Mouse (Mus musculus) midbrain, embryonic 11.5 days (tissue): ENCODE measurements around the gene Epha2. TPM values are rescaled to one million over a fixed set of nuclear protein-coding genes. Genes with fewer than 3 reads are reported as not detected.

Experiments
- ATAC-seq: fragments of 200-750 bp; cut with Nextera tagmentation; 2 replicates; pipeline ENCODE4 v1.8.0; 2017; ENCODE audit warnings: moderate TSS enrichment, moderate library complexity; ENCODE audit not compliant: low FRiP score
- DNase-seq: peaks from one replicate; pipeline ENCODE4 v3.0.0; 2015; ENCODE audit warnings: low spot score; ENCODE audit errors: missing footprints
- H3K27ac ChIP-seq: fragments of 300-500 bp; sonication (generic); 2 replicates; pipeline ENCODE4 v1.5.1; 2014; ENCODE audit warnings: low read depth, low read length
- H3K27me3 ChIP-seq: fragments of 300-500 bp; sonication (generic); 2 replicates; pipeline ENCODE4 v1.6.1; 2014; ENCODE audit warnings: mild to moderate bottlenecking, low read length, moderate library complexity, mixed read lengths; ENCODE audit not compliant: control insufficient read depth, insufficient read depth
- H3K36me3 ChIP-seq: fragments of 300-500 bp; sonication (generic); 2 replicates; pipeline ENCODE4 v1.6.1; 2014; ENCODE audit warnings: mild to moderate bottlenecking, low read length, moderate library complexity, mixed read lengths; ENCODE audit not compliant: control insufficient read depth, insufficient read depth
- H3K4me1 ChIP-seq: fragments of 300-500 bp; sonication (generic); 2 replicates; pipeline ENCODE4 v1.6.1; 2014; ENCODE audit warnings: low read length; ENCODE audit not compliant: control insufficient read depth, insufficient read depth
- H3K4me2 ChIP-seq: fragments of 300-500 bp; sonication (generic); 2 replicates; pipeline ENCODE4 v1.6.1; 2014; ENCODE audit warnings: mild to moderate bottlenecking, moderate library complexity
- H3K4me3 ChIP-seq: fragments of 300-500 bp; sonication (generic); 2 replicates; pipeline ENCODE4 v1.5.1; 2014; ENCODE audit warnings: low read depth, low read length
- H3K9ac ChIP-seq: fragments of 300-500 bp; sonication (generic); 2 replicates; pipeline ENCODE4 v1.6.1; 2014; ENCODE audit warnings: low read length
- H3K9me3 ChIP-seq: fragments of 300-500 bp; sonication (generic); 2 replicates; pipeline ENCODE4 v1.6.1; 2016; ENCODE audit warnings: low read length; ENCODE audit not compliant: control insufficient read depth
- WGBS: fragments of 180-500 bp; shearing (Covaris S2); extraction: QIAGEN DNeasy Blood & Tissue Kit; methylation state at CpG from one replicate; pipeline ENCODE4 v1.1.7; 2014; 5-methylcytosine and 5-hydroxymethylcytosine counted together
- polyA plus RNA-seq: library from polyadenylated mRNA; unstranded; fragments of >200 nt; fragmentation: Nextera tagmentation; extraction: Ambion mirVana; gene quantifications from 2 replicates; pipeline ENCODE4 v1.2.1, GENCODE M21; 2014

Gene Epha2
- polyA plus RNA-seq: 2.2 and 2.5 TPM in 2 replicates

DNA sequence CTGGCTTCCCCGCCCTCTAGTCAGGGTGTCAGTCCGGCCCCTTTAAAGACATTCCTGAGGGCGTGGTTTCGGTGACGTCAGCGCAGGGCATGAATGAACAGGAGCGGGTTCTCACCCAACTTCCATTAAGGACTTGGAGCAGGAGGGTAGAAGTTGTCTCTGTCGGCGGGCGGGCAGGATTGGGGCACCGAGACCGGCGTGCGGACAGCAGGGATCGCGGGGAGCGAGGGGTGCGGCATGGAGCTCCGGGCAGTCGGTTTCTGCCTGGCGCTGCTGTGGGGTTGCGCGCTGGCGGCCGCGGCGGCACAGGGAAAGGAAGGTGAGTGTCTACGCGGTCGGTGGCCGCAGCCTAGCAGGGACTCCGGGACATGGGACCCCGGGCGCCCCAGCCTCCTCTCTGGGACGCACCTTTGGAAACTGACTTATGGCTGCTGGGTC is at the start of gene Epha2:
TSS of gene Epha2 (plus strand) at position 125 of the 438 bp plus-strand sequence.
- peaks cover 29% of the 10 kb centered on the region for H3K4me1 ChIP-seq
- ATAC-seq (peak; percentile 69), DNase-seq (peak; percentile 99)
- peak within 1 kb of the TSS; percentile 72 for H3K4me3 ChIP-seq
- no peak within 1 kb of the TSS; the same call in 1 of the 2 replicates for H3K27ac ChIP-seq
- H3K36me3 ChIP-seq: no peaks in the 10 kb centered on the region
- H3K9ac ChIP-seq: peak within 1 kb of the TSS; percentile 75
- H3K9me3 ChIP-seq: no peaks in the 10 kb centered on the region
- H3K27me3 ChIP-seq: peaks cover 28% of the 10 kb centered on the region
- H3K4me2 ChIP-seq: peak within 1 kb of the TSS; percentile 97
- under 1% methylated on average over 35 of the region's 35 CpGs for WGBS

- H3K9me3 ChIP-seq: no peaks in the 10 kb centered on the region
- ATAC-seq (no peak), DNase-seq (peak; percentile 85)
- no peak overlapping the region for H3K4me3 ChIP-seq
- peaks cover 20% of the 10 kb centered on the region for H3K27me3 ChIP-seq
- no peak overlapping the region for H3K27ac ChIP-seq
- WGBS: 70% methylated on average over 2 of the region's 2 CpGs
- H3K4me1 ChIP-seq: peaks cover 2% of the 10 kb centered on the region; the same call in 1 of the 2 replicates
- H3K36me3 ChIP-seq: no peaks in the 10 kb centered on the region
- H3K9ac ChIP-seq: no peak overlapping the region
- H3K4me2 ChIP-seq: no peak overlapping the region
These were observed 48.4 kb upstream of the Epha2 start for GRCm38 (mm10) chr4:141252641-141253040.

DNA sequence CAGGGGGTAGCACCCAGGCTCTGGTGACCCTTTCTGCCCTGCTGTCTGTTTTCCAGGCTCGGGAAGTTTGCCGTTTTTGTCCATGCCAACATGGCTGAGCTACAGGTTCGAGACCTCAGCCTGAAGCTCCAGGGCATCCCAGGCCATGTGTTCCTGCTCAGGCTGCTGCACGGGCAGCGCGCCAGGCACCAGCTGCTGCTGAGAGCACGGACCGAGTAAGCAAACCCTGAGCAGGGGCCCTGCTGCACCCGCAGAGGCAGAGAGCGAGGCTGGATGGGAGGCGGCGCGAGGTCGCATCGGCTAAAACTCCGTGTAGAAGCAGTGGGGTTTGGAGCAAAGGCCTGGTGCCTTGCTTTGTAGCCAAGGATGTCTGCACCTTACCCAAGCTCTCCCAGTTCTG is 46.8 kb upstream of the Epha2 start:
- 80% methylated on average over 16 of the region's 16 CpGs for WGBS
- H3K4me2 ChIP-seq: no peak overlapping the region
- no peaks in the 10 kb centered on the region for H3K9me3 ChIP-seq
- no peak overlapping the region for H3K4me3 ChIP-seq
- H3K27ac ChIP-seq: no peak overlapping the region
- H3K4me1 ChIP-seq: no peaks in the 10 kb centered on the region; the same call in 1 of the 2 replicates
- no peak for ATAC-seq
- DNase-seq: peak; percentile 45
- no peak overlapping the region for H3K9ac ChIP-seq
- peaks cover 5% of the 10 kb centered on the region for H3K27me3 ChIP-seq
- no peaks in the 10 kb centered on the region for H3K36me3 ChIP-seq

DNA sequence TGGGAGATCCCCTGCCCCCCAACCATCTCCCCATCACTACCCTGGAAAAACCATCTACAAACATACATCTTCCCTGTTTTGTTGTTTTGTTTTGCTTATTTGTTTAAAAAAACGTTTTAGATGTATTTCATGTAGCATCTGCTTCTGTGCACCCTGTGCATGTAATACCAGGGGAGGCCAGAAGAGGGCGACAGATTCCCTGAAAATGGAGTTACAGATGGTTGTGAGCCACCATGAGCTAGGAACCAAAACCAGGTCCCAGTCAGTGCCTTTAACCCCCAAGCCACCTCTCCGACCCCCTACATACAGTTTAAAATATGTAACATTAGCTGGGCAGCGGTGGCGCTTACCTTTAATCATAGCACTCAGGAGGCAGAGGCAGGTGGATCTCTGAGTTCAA is 43.6 kb upstream of the Epha2 start:
- H3K9me3 ChIP-seq: no peaks in the 10 kb centered on the region
- no peaks in the 10 kb centered on the region for H3K27me3 ChIP-seq
- H3K4me3 ChIP-seq: no peak overlapping the region
- H3K4me2 ChIP-seq: no peak overlapping the region
- H3K27ac ChIP-seq: no peak overlapping the region
- H3K36me3 ChIP-seq: no peaks in the 10 kb centered on the region
- 70% methylated on average over 5 of the region's 5 CpGs for whole genome bisulfite sequencing
- peak; percentile 85 for DNase-seq
- no peak for ATAC-seq
- H3K4me1 ChIP-seq: no peaks in the 10 kb centered on the region
- H3K9ac ChIP-seq: no peak overlapping the region

GRCm38 (mm10) chr4:141259413-141259812 is 41.6 kb upstream of the Epha2 start:
- 81% methylated on average over 12 of the region's 12 CpGs for WGBS
- no peak overlapping the region for H3K9ac ChIP-seq

DNA sequence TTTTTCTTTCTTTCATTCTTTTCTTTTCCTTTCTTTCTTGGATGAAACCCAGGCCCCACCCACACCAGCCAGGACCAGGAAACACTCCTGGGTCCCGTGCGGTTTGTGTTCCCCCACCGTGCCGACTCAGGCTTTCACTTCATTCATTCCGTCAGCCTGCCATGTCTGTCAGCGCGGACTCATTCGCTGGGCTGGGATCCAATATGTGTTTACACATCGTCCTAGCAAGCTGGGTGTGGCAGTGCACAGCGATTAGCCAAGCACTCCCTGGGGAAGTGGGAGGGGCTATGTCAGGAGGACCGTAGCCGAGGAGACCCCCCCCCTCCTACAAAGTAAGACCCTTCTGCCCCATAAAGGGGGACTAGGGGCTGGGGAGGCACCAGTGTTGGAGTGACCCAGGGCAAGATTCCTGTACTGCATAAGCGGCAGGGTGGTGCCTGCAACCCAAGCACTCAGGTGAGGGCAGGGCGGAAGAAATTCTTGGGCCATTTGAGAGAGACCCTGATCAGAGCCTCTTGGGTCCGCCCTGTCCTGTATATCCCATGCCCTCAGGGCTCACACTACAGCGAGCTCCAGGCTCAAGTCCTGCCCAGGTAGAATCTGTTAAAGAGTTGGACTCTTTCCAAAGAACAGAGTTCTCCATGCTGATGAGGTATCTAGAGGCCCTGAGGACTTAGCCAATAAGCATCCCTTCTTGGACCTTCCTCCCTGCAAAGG is 40.9 kb upstream of the Epha2 start:
- no peak overlapping the region for H3K4me2 ChIP-seq
- H3K4me3 ChIP-seq: no peak overlapping the region
- no peak overlapping the region for H3K27ac ChIP-seq
- no peaks in the 10 kb centered on the region for H3K4me1 ChIP-seq
- H3K9me3 ChIP-seq: no peaks in the 10 kb centered on the region
- no peaks in the 10 kb centered on the region for H3K36me3 ChIP-seq
- H3K9ac ChIP-seq: no peak overlapping the region
- H3K27me3 ChIP-seq: no peaks in the 10 kb centered on the region
- DNase-seq: no peak
- ATAC-seq: no peak
- WGBS: 77% methylated on average over 16 of the region's 16 CpGs

More at GRCm38 (mm10) chr4:141259413-141259812, 41.6 kb upstream of the Epha2 start:
- no peak for ATAC-seq
- no peaks in the 10 kb centered on the region for H3K27me3 ChIP-seq
- H3K36me3 ChIP-seq: no peaks in the 10 kb centered on the region
- DNase-seq: no peak
- H3K27ac ChIP-seq: no peak overlapping the region
- no peaks in the 10 kb centered on the region for H3K9me3 ChIP-seq
- H3K4me2 ChIP-seq: no peak overlapping the region
- no peak overlapping the region for H3K4me3 ChIP-seq
- no peaks in the 10 kb centered on the region for H3K4me1 ChIP-seq

GRCm38 (mm10) chr4:141262906-141263637 is 38.0 kb upstream of the Epha2 start:
- Histone ChIP-seq H3K27me3 (no peaks in the 10 kb centered on the region), H3K4me1 (no peaks in the 10 kb centered on the region), H3K27ac (no peak overlapping the region), H3K36me3 (no peaks in the 10 kb centered on the region), H3K4me2 (no peak overlapping the region), H3K9me3 (no peaks in the 10 kb centered on the region), H3K4me3 (no peak overlapping the region), H3K9ac (no peak overlapping the region)
- WGBS: 85% methylated on average over 10 of the region's 10 CpGs
- no peak for ATAC-seq
- DNase-seq: no peak

DNA sequence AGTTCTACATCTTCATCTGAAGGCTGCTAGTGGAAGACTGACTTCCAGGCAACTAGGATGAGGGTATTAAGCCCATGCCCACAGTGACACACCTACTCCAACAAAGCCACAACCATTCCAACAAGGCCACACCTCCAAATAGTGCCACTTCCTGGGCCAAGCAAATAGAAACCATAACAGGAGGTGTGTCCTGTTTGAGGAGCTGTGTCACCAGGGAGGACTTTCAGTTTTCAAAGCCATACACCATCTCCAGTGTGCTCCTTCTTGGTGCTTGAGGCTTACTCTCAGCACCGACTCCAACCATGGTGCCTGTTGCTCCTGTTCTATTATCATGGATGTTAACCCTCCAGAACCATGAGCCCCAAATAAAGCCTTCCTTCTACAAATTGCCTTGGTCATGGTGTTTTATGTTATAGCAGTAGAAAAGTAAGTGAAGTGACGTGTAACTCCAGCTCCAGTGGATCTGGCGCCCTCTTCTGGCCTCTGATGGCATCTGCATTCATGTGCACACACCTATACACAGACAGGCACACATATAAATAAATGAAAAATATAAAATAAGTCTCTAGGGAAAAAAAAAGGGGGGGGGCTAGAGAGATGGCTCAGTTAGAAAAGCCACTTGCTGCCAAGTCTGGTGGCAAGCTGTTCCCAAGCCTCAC is 34.9 kb upstream of the Epha2 start:
- Histone ChIP-seq H3K4me3 (no peak overlapping the region), H3K9ac (no peak overlapping the region), H3K27me3 (no peaks in the 10 kb centered on the region), H3K36me3 (no peaks in the 10 kb centered on the region), H3K4me2 (no peak overlapping the region), H3K9me3 (no peaks in the 10 kb centered on the region), H3K4me1 (no peaks in the 10 kb centered on the region), H3K27ac (no peak overlapping the region)
- ATAC-seq (no peak), DNase-seq (no peak)
- 86% methylated on average over 3 of the region's 3 CpGs for WGBS

GRCm38 (mm10) chr4:141267250-141267649 is 33.8 kb upstream of the Epha2 start:
- ATAC-seq (no peak), DNase-seq (no peak)
- H3K36me3 ChIP-seq: no peaks in the 10 kb centered on the region
- 84% methylated on average over 3 of the region's 3 CpGs for WGBS
- H3K4me3 ChIP-seq: no peak overlapping the region
- H3K9ac ChIP-seq: no peak overlapping the region
- H3K4me1 ChIP-seq: no peaks in the 10 kb centered on the region
- H3K27me3 ChIP-seq: peaks cover 2% of the 10 kb centered on the region; the same call in 1 of the 2 replicates
- H3K27ac ChIP-seq: no peak overlapping the region
- no peaks in the 10 kb centered on the region for H3K9me3 ChIP-seq
- H3K4me2 ChIP-seq: no peak overlapping the region
